Mouse (Mus musculus) T-helper 2 cell (primary cell): Measurements from ENCODE around the gene Hist1h4j.
"Not testable (repeated sequence)": the region's sequence is repeated elsewhere in the genome, so short reads cannot be mapped to it uniquely, and the experiment has no call there.

ENCODE experiments used
- in situ Hi-C: fragments of 300-600 bp; cut with MboI, MseI; formaldehyde crosslinking; loops from one replicate; pipeline ENCODE4 v1.15.1; 2025; ENCODE audit warnings: high pct_unique_total_duplicates

Gene Hist1h4j

DNA sequence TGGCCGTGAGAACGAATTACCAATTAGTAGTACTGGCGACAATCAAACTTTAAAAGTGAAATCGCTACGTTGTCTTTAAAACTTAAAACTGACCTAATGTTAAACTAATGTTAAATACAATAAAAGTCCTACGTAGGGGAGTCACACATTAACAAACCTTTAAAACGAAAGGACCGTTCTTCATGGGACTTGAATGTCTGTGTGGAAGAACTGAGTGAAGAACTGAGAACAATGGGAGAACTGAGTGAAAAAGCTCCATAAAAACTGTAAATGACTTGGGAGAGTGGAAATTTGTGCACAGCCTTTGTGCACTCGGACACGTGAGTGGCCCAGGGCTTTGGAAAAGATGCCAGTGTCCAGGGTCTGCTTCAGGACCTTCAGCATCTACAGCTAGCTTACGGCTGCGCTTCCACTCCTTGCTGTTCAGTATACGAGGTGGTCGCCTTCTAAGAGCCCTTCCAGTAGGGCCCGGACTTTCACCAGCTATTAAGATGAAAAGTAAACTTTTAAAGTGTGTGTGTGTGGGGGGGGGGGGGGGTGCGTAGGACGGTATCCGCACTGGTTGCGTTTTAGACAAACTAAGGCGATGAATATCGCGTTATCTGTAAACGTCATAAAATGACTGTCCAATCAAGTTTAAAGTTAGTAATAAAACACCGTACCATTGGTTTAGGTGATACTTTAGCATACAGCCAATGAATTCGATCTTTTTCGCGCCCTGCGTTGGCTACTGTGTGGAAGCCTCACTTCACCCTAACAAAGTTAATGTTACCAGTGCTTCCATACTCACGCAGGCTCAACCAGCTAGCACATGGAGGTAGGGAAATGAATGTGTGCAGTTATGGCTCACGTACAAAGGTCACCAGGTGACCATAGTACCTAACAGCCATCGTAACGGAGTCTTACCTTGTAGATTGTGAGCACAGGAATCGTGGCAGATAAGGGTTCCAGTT lies 44.2 kb downstream of the Hist1h4j start:
- in situ Hi-C loops, result no loop called here

DNA sequence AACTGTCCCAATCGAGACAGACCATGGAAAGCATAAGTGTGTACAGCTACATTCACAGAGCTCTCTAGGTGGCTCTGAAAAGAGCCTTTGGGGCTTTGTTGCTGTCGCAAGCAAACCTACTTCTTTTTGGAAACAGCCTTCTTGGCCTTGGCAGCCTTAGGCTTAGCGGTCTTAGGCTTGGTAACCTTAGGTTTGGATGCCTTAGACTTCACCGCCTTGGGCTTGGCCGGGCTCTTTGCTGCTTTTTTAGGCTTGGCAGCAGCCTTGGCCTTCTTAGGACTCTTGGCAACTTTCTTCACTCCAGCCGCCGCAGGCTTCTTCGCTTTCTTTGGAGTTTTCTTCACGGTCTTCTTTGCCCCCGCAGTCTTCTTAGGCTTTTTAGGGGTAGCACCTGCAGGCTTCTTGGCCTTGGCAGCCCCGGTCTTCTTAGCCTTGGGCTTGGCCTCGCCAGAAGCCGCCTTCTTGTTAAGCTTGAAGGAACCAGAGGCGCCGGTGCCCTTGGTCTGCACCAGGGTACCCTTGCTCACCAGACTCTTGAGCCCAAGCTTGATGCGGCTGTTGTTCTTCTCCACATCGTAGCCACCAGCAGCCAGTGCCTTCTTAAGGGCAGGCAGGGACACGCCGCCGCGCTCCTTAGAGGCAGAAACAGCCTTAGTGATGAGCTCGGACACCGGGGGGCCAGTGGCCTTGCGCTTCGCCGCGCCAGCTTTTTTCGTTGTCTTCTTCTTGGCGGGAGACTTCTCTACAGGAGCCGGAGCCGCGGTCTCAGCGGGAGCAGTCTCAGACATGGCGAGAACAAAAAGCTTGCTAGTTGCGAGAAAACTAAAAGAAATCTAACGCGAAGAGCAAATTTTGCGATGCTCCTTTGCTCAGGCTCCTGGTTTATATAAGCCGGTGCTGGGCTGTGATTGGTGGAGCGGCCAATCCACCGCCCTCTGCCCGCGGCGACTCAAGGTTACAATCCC lies 45.2 kb downstream of the Hist1h4j start, which contains the start of gene Hist1h1b:
Gene Hist1h1b (minus strand): TSS at position 859 of the 965 bp plus-strand sequence.
- in situ Hi-C loops, result no loop called here

DNA sequence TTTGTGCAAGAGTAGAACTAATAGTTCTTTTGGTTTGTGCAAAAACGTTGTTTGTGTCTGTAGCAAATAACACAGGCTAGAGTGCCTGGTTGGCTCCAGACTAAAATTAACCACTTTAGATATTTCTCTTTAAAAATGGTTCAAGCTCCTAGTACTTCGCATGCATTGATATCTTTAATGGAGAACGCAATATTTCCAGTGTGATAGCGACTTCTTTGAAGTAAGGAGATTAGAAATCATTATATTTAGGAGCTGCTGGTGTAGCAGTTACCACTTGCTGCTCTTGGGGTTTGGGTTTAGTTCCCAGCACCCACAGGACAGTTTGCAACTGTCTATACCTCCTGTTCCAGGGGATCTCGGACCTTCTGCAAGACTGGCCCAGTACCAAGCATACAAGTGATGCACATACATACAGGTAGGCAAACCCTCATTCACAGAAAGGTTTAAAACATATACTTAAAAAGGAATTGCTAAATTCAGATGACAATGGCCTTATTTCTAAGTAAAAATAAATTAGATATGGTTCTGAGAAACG lies 46.2 kb downstream of the Hist1h4j start:
- in situ Hi-C loops, result no loop called here

DNA sequence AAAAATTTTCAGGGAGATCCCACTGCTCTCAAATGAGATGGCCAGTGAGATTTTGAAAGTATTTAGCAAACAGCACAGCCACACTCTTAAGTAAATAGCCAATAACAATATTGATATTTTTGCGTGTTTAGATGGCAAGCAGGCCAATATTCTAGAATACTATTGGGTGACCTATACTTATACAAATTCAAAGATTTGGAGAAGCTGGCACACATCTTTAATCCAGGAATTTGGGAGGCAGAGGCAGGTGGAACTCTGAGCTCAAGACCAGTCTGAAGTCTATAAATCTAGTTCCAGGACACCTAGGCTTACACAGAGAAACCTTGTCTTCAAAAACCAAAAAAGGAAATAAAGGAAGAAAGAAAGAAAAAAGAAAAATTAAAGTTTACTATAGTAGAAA lies 46.8 kb downstream of the Hist1h4j start:
- in situ Hi-C loops, result no loop called here

DNA sequence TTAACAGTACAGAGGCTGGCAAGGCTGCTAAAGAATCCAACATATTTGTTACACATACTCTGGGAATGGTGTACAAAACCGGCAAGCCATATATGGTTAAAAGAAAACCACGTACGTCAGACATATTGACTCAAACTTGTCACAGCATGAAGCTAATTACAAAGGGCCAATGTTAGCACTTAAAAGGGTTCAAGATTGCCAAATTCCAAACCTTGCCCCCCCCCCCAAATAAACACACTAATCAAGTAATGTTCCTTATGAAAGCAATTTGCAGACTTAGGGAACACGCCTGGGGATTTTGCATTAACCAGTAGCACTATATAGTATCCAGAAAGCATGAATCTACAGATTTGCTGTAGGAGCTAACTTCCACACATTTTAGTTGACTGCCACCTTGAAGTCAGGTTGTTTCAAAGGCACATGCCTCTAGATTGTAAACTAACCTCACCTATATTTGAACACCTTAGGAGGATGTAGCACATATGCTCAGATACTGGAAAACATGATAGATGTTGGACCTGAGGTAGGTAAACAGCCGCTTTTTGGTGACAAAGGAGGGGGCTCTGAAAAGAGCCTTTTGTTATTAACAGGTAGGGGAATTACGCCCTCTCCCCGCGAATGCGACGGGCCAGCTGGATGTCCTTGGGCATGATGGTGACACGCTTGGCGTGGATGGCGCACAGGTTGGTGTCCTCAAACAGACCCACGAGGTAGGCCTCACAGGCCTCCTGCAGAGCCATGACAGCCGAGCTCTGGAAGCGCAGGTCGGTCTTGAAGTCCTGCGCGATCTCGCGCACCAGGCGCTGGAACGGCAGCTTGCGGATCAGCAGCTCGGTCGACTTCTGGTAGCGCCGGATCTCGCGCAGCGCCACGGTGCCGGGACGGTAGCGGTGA lies 47.7 kb downstream of the Hist1h4j start:
- in situ Hi-C loops, result not testable (repeated sequence)

DNA sequence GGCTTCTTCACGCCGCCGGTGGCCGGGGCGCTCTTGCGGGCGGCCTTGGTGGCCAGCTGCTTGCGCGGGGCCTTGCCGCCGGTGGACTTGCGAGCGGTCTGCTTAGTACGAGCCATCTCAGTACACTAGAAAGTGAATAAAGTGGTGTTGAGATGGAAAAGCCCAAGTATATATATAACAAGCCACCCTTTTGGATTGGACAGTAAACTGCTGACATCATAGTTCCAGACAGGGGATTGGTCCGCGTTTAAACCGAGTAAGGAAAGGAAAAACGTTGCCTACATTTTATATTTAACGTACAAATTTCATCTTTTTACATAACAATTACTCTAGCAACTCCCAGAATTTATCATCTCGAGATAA lies 48.4 kb downstream of the Hist1h4j start, which contains the start of gene Hist1h3i:
Gene Hist1h3i (minus strand): TSS at position 116 of the 363 bp plus-strand sequence.
- in situ Hi-C loops, result no loop called here

DNA sequence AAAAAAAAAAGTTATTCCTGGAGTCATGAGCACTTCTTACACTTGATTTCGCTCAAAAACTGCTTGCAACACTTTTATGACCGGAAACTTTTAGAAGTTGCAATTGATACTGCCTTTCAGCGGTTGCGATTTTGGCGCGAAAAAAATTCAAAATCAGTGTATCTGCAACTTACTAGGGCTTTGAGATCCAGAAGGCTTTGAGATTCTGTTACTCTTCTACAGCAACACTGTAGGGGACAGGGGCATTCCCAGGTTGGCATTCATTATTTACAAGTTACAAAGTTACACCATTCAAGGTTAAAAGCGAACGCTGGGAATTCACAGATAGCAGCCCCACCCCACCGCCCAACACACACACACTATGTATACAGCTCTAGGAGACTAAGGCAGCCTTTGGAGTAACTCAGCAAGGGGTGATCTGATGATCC lies 48.9 kb downstream of the Hist1h4j start:
- in situ Hi-C loops, result no loop called here

DNA sequence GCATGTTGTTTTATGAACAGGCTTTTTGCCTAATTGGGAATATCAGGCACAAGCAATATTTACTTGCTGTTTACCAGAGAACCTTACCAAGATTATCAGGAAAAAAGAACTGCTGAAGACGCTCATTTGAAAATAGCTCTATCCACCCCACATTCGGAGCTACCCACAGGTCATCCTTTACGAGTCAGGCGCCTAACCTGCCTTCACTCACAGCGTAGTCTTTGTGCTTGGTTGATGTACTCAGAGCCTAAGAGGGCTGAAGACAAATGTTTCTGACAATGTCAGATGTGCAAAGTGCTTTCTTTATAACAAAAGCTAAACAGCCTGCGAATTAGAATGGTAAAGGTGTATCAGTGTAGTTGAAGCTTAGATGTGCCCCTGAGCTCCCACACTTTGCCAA lies 49.4 kb downstream of the Hist1h4j start:
- in situ Hi-C loops, result no loop called here
